Mouse (Mus musculus): ENCODE results near the gene Rev1. TPM values are rescaled to one million over a fixed set of nuclear protein-coding genes. Genes with fewer than 3 reads are reported as not detected.

Rev1 gene
- polyA plus RNA-seq (2012; rRNA removed), result 11.7 and 12.9 TPM in 2 replicates

DNA sequence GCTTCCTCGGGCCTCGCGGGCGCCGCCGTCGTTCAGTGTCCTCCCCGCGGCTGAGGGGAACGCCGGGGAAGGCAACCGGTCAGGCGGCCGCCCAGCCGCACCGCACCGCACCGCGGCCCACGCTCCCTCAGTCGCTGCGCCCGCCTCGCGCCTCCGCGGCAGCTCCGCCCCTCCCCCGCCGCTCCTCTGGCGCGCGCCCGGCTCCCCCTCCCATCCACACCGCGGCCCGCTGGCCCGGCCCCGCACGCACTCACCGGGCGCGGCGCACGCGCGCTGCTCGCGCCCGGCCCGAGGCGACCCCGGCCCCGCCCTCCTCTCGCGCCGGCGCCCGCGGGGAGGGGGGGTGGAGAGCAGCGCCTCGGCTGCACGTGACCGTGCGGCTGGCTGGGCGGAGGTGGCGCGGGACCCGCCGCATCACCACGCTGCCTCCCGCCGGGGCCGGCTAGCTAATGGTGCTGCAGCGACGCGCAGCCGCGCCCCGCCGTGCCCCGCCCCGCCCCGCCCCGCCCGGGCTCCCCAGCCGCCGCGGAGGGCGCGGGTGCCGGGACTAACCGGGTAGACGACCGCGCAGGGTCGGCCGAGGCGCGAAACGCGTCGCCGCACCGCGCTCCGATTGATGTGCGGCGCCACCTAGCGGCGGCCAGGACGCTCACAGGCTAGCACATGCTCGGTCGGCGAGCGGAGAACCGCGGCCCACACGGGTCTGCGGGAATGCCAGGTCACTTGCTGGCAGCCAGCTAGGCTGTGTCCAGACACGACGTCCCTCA, at the start of gene Rev1:
Gene Rev1, minus strand, starts transcription at position 301 of the 767 bp plus-strand sequence.

Other genes starting within 250 kb of the Rev1 start
- gene Mitd1, start 239.4 kb downstream of the Rev1 start, polyA plus RNA-seq (2012; rRNA removed), result 18.1 and 20.0 TPM in 2 replicates
- 73.8 and 74.9 TPM in 2 replicates for gene Mrpl30, start 239.3 kb downstream of the Rev1 start, polyA plus RNA-seq (2012; rRNA removed)
- not detected in 2 replicates for gene Lyg2, start 213.3 kb downstream of the Rev1 start, polyA plus RNA-seq (2012; rRNA removed)
- not detected in 2 replicates for gene Lyg1, start 172.0 kb downstream of the Rev1 start, polyA plus RNA-seq (2012; rRNA removed)
- 20.1 and 22.3 TPM in 2 replicates for gene Txndc9, start 131.9 kb downstream of the Rev1 start, polyA plus RNA-seq (2012; rRNA removed)
- 14.5 and 14.7 TPM in 2 replicates for gene Eif5b, start 131.8 kb downstream of the Rev1 start, polyA plus RNA-seq (2012; rRNA removed)

Data from liver, embryonic 18 days (tissue).